Mouse (Mus musculus) v-Abl transformed pro-B cells (cell line): ENCODE measurements at regions not wholly inside any gene's neighbourhood (a gene's known extent, or its start where the extent isn't known, plus 50 kb on each side); places are given as distances from the start of the nearest gene placed in this dataset.

Source experiments
- in situ Hi-C, 2 experiments: fragments of 400-800 bp; cut with MboI; formaldehyde crosslinking; loops; one replicate each; pipeline ENCODE4 v1.15.1; 2025; ENCODE audit not compliant: unreplicated experiment in 2 of 2

DNA sequence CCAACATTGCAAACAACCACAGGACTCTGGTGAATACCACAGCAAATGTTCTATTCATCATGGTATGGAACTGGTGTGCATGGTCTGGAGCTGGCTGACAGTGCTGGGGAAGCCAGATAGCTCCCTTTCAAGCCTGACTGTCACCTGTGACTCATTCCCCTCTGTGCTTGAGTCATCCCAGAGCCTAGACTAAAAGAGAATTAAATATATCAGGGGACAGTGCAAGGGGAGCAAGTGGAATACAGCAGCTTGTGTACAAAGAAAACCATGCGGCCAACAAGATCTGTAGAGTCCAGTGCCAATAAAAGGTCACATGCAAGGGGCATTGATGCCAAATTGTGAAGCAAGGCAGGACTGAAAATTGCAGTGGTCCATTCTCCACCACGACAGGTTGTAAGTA is 117.7 kb downstream of the Pah start:
- in situ Hi-C loops = no loop called here

- in situ Hi-C loops = no loop called here
Measured at GRCm38 (mm10) chr10:87649091-87649490, 127.5 kb downstream of the Pah start.

DNA sequence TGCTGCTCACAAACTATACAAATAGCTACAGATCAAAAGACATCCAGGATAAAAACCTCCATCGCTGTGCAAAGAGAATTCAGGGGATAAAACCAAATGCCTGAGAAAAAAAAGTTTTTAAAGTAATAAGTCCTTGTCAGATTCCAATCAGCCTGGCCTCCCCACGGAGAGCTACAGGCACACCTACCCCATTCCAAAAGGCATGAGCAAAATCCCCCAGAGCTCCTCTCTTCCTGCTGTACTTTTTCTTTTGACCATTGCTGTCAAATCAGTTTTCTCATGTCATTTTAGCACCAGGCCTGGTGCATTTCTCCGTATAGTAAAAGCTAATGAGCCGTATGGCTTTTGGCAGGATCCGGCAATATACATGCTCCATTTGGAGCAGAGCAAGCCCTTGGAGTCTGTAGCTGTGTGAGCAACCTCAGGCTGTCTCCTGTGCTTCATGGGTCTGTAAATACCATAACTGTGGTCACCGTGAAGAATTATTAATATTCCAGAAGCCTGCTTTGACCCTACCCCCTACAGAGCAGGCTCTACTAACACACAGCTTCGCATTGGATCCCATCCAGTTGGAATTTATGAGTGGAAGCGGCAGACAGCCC is 130.6 kb downstream of the Pah start:
- in situ Hi-C loops = loop anchor here in 1 of 2 experiments (5.0 kb wide), 1 partner anchor 655 kb away; no protein-coding TSS in a partner anchor

DNA sequence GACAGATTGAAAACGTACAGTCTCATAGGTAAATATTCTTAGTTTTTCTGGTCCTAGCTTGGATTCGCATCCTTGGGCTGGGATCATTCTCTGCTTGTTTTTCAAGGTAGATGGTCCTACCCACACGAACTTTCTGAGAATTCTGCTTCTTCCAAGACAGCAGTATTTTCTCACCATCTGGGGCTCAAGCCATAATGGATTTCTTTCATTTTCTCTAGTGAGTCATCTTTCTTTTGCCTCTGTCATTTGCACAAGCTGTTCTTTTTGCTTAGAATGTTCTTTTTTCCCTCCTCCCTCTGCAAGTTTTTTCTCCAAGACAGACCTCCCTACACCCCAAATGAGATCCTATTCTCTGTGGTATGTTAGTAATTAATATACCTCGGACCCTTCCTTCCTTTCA is 132.5 kb downstream of the Pah start:
- in situ Hi-C loops = loop anchor here in 1 of 2 experiments (5.0 kb wide), 1 partner anchor 653 kb away; no protein-coding TSS in a partner anchor

DNA sequence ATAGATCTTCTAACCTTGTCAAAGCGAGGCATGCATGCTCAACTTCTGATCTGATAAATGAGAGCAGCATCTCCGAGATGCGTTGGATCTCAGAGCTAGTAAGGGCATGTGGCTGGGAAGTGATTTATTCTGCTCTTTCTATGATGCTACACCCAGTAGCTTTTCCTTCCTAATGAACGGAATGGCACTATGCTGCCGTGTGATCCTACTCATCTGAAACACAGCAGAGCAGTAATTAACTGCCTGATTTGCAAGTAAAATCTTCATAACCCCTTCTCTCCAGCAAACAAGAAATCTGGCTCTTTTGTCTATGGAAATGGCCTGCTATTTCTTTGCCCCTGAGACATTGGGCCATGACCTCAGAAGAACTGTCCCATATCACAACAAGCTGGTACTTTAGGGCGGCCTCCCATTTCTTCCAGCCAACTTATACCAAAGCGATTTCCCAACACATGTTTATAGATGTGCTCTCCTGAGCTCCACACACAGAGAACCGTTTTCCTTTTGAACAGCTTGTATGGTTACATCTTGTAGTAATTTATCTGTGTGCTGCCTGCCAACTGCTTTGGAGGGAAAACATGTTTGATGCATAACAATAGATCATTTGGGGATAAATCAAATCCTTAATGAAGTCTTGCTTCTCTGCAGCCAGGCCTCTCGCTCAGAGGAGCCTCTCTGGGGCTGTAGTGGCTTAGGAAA is 144.6 kb downstream of the Pah start:
- in situ Hi-C loops = no loop called here

- in situ Hi-C loops = no loop called here
Measured at GRCm38 (mm10) chr10:87666719-87667387, 145.3 kb downstream of the Pah start.

DNA sequence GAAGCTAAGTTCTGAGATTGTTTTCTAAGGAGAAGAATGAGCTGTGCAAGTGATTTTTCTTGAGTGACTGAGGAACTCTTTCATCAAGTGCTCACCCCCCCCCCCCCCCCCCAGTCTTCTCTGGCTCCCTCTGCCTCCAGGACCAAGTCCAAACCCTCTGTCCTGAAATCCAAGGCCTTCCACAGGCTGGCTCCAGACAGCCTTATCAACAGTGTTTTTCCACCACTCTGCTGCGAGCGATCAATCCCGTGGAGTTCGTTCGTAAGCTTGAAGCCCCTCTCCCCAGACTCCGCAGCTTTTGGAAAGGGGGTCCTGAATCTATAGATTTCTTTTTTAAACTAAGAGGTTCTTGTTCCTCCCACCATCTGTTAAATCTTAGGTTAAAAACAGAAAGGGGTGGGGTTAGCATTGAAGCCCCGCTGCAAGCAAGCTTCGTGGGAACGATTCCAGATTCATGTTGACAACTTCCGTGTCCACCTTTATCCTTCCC is 146.1 kb downstream of the Pah start:
- in situ Hi-C loops = no loop called here

DNA sequence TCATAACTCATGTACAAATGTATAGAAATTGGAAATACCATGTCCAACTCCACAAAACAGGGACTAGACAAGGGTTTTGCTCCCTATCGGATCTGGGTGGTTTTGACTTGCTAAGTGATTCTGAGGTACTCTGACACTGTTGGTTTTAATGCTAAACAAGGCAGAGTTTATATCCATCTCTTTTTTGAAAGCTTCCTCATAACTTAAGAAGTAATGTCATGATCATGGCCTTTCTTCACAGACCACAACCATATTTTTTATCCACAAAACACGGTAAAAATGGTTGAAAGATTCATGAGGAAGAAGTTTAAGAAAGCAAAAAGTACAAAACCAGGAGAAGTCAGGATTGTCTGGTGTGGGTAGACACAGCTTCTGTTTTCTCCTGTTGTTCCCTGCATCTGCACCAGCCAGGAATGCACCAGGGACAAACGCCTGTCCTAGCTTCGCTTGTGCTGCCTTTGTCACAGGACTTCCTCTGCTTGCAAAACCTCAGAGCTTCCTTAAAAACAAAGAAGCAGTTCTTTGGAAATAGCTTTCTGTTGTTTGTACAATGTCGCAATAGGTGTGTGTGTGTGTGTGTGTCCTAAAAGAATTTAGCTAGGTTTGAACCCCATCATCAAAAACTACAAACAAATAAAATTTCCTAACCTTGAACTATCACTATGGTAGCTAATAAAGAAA is 153.3 kb downstream of the Pah start:
- in situ Hi-C loops = loop anchor here in 1 of 2 experiments (25.0 kb wide), 1 partner anchor 437 kb away; no protein-coding TSS in a partner anchor

DNA sequence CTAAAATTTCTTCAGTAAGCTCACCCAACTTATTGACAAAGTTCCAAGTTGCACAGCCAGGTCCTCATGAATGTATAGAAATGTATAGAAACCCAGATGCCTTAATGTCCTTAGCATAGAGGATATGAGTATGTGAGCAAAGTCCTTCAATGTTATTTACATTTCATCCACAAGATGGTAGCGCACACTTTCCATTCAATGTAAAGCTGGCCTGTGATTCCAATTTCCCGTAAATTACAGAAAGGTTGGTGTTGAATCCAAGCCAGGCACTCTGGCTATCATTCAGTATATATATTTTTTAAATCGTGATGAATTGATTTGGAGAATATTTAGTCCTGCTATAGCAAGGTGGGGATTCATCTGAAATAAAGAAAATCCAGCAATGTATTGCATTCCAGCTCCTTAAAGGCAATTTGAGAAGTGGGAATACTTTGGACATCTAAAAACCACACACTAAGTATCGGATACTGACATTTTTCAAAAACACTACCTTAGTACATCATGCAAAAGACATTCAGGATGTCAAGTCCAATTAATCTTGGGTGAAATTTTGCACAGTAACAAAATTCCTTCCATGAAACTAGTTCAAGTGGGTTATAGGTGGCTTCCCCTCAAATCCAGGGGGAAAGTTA is 154.6 kb downstream of the Pah start:
- in situ Hi-C loops = loop anchor here in 1 of 2 experiments (25.0 kb wide), 1 partner anchor 436 kb away; no protein-coding TSS in a partner anchor

- in situ Hi-C loops = loop anchor here in 1 of 2 experiments (25.0 kb wide), 1 partner anchor 433 kb away; no protein-coding TSS in a partner anchor
Measured at GRCm38 (mm10) chr10:87678984-87679383, 157.4 kb downstream of the Pah start.

GRCm38 (mm10) chr10:87686311-87686710 is 164.7 kb downstream of the Pah start:
- in situ Hi-C loops = loop anchor here in 1 of 2 experiments (25.0 kb wide), 1 partner anchor 426 kb away; no protein-coding TSS in a partner anchor

DNA sequence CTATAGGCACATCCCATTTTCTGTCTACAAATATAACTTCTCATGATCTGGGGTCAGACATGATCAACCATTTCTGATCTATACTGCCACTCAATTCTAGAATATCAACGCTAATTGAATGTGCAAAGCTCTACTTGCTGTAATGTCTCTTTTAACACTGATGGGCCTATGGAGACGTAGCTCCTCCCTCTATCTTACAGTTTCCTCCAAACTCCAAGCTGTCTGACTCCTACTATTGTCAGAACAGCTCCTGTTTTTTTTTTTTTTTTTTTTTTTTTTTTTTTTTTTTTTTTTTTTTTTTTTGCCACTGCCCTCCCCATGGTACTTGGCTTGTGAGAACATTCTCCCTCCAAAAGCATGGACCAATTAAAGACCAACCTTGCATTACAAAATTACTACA is 165.2 kb downstream of the Pah start:
- in situ Hi-C loops = loop anchor here in 1 of 2 experiments (25.0 kb wide), 1 partner anchor 426 kb away; no protein-coding TSS in a partner anchor

DNA sequence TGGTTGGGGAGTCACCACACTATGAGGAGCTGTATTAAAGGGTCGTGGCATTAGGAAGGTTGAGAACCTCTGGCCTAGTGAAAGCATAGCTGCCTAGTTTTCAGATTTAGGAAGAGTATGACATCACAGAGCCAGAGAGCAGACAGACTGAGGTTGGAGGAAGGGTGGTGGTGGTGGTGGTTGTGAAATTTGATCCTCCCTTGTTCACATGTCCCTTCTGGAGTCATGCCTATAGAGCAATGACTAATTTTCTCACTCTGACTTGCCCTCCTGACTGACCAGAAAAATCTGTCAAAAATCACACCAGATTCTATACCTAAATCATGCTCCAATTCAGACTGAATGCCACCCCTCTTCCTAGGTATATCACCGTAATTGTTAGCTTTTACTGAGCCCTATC is 166.2 kb downstream of the Pah start:
- in situ Hi-C loops = loop anchor here in 1 of 2 experiments (25.0 kb wide), 1 partner anchor 424 kb away; no protein-coding TSS in a partner anchor

DNA sequence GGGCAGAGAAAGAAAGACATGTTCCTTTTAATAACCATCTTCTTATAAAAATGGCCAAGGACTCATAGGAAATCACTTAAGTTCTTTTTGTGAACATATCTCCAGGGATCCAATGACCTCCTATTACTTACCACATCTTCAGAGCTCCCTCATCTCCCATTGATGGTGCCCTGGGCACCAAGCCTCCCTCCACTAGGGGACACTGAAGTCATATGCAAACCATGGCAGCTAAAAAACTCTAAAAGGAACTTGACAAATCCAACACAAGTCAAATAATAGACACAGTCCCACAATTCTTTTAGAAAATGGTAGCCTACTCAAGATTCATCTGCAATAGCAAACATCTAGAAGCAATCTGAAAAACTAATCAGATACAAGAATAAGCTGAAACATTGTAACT is 167.2 kb upstream of the Igf1 start:
- in situ Hi-C loops = loop anchor here in 1 of 2 experiments (5.0 to 25.0 kb wide), 3 partner anchors 284 to 611 kb away; no protein-coding TSS in a partner anchor

DNA sequence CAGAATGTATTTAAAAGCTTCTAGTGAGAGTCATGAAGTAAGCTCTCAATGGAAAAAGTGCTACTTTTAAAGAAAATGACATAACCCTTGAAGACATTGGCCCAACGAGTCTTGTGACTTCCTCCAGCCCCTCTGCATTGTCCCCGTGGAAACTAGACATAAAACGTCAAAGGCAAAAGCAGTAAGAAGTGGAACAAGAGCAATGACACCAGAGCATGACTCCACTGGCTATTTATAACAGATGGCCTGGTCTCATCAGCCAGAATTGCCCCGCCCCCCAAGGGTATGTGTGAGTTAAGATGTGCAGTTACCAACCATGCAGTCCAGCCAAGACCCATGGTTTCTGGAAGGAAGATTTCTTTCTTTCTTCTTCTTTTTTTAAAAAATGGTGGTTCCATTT is 161.6 kb upstream of the Igf1 start:
- in situ Hi-C loops = loop anchor here in 1 of 2 experiments (10.0 to 25.0 kb wide), 2 partner anchors 278 to 416 kb away; no protein-coding TSS in a partner anchor

GRCm38 (mm10) chr10:87711209-87711608 is 146.9 kb upstream of the Igf1 start:
- in situ Hi-C loops = no loop called here

DNA sequence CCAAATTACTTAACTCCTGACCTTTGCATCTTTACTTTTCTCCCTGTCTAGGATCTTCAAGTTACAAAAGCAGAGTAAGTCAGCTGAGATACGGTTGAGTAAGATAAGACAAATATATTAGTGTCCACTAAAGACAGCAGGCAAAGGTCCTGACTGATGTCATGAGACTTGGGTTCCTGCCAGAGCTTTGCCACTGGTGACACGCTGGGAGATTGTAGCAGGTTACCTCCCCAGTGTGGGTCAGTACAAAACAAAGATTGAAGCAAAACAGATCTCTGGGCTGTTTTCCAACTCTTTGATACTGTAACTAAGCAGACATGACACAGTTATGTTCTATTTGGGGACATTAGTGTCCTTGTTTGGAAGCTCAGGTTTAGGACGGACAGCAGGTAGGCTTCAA is 146.3 kb upstream of the Igf1 start:
- in situ Hi-C loops = no loop called here

DNA sequence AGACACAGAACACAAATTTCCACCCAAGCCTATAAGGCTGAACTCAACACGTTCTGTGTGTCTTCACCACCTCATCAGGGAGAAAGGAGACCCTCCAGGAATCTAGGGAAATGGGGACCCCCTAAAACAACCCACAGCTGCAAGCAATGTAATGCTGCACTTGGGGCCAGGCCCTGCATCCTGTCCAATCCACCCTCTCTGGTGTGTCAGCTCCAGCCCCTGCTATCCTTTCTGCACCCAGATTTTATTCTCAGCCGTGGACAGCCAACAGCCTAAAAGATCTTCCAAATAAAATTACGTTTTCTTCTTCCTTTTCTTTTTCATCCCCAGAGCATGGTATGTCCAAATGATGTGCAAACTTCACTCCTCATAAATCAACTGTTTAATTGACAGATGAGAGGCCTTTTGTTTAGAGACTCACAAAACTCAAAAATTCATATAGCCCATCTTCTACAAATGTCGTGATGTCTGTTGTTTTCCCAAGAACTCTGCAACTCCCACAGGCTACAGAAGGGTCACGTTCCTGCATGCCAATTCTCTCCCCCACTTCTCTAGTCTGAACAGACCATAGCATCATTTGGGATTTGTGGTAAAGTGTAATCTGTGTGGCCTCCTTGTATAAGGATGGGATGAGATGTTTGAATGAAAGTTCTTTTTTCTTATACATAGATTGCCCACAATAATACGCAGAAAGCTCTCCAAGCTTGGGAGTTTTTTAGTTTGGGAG is 142.0 kb upstream of the Igf1 start:
- in situ Hi-C loops = no loop called here

GRCm38 (mm10) chr10:87717156-87717555 is 140.9 kb upstream of the Igf1 start:
- in situ Hi-C loops = no loop called here
